Mouse (Mus musculus) thymus, adult 2 months (tissue): ENCODE measurements around the gene Arf6. TPM values are rescaled to one million over a fixed set of nuclear protein-coding genes. Genes with fewer than 3 reads are reported as not detected.

Experiments
- DNase-seq: peaks from one replicate; pipeline ENCODE4 v3.0.0; 2021
- H3K27ac ChIP-seq: fragments of 200-500 bp; 2 replicates; pipeline ENCODE4 v1.5.1; 2012; ENCODE audit warnings: low read length, control low read depth; ENCODE audit not compliant: control insufficient read depth, insufficient read depth
- H3K27me3 ChIP-seq: fragments of 200-500 bp; 2 replicates; pipeline ENCODE4 v1.6.1; 2012; ENCODE audit warnings: mild to moderate bottlenecking, low read length, moderate library complexity, mixed read lengths; ENCODE audit not compliant: control insufficient read depth, insufficient read depth
- H3K36me3 ChIP-seq: fragments of 200-500 bp; 2 replicates; pipeline ENCODE4 v1.6.1; 2012; ENCODE audit warnings: mild to moderate bottlenecking, low read length, moderate library complexity; ENCODE audit not compliant: control insufficient read depth, insufficient read depth
- H3K4me1 ChIP-seq: fragments of 200-500 bp; replicated peaks from 2 replicates; pipeline ENCODE4 v1.6.1; 2012; ENCODE audit warnings: low read length; ENCODE audit not compliant: control insufficient read depth, insufficient read depth
- H3K4me3 ChIP-seq: fragments of 200-500 bp; 2 replicates; pipeline ENCODE4 v1.5.1; 2012; ENCODE audit warnings: mild to moderate bottlenecking, low read length, control low read depth, moderate library complexity; ENCODE audit not compliant: control insufficient read depth, insufficient read depth
- CTCF ChIP-seq: fragments of 200-500 bp; IDR thresholded peaks from 2 replicates; pipeline ENCODE4 v1.5.1; 2012; ENCODE audit warnings: mild to moderate bottlenecking, control low read depth, low read length, moderate library complexity, borderline replicate concordance; ENCODE audit not compliant: control insufficient read depth, poor library complexity, insufficient read depth; ENCODE audit errors: extremely low read depth
- POLR2A ChIP-seq: fragments of 200-500 bp; IDR thresholded peaks from 2 replicates; pipeline ENCODE4 v1.6.1; 2012; ENCODE audit warnings: mild to moderate bottlenecking, low read length, control low read depth, moderate library complexity; ENCODE audit not compliant: control insufficient read depth, poor library complexity, insufficient read depth; ENCODE audit errors: extremely low read depth
- WGBS: fragments of 180-500 bp; shearing (Covaris S2); methylation state at CpG from one replicate; pipeline ENCODE4 v1.1.7; 2018; 5-methylcytosine and 5-hydroxymethylcytosine counted together
- polyA plus RNA-seq: library from polyadenylated mRNA; depleted of rRNA; stranded (reverse); fragments of >200 nt; gene quantifications from 2 replicates; pipeline ENCODE4 v1.2.3, GENCODE M21; 2012

The Arf6 gene
- polyA plus RNA-seq, 1 experiment: 226 TPM

- Histone ChIP-seq H3K4me3 (no peak overlapping the region), H3K36me3 (no peaks in the 10 kb centered on the region), H3K27ac (no peak overlapping the region), H3K27me3 (no peaks in the 10 kb centered on the region), H3K4me1 (peaks cover 14% of the 10 kb centered on the region)
- no peak for DNase-seq
- TF ChIP-seq CTCF (no peak), POLR2A (no peak)
- 19% methylated on average over 4 of the region's 4 CpGs for WGBS
Measured at GRCm38 (mm10) chr12:69411936-69412335, 40.0 kb downstream of the Arf6 start.

GRCm38 (mm10) chr12:69413303-69413702 lies 41.4 kb downstream of the Arf6 start:
- peaks cover 20% of the 10 kb centered on the region for H3K4me1 ChIP-seq
- 4% methylated on average over 3 of the region's 3 CpGs for WGBS
- no peaks in the 10 kb centered on the region for H3K36me3 ChIP-seq
- TF ChIP-seq POLR2A (no peak), CTCF (no peak)
- H3K27ac ChIP-seq: no peak overlapping the region
- H3K27me3 ChIP-seq: no peaks in the 10 kb centered on the region
- no peak for DNase-seq
- H3K4me3 ChIP-seq: no peak overlapping the region

GRCm38 (mm10) chr12:69414826-69415572 lies 43.0 kb downstream of the Arf6 start:
- no peak overlapping the region for H3K4me3 ChIP-seq
- peaks cover 20% of the 10 kb centered on the region for H3K4me1 ChIP-seq
- WGBS: 94% methylated on average over 4 of the region's 4 CpGs
- no peaks in the 10 kb centered on the region for H3K27me3 ChIP-seq
- TF ChIP-seq POLR2A: no peak
- TF ChIP-seq CTCF: no peak
- no peaks in the 10 kb centered on the region for H3K36me3 ChIP-seq
- H3K27ac ChIP-seq: no peak overlapping the region
- DNase-seq: no peak

GRCm38 (mm10) chr12:69416793-69417192 lies 44.8 kb downstream of the Arf6 start:
- H3K4me1 ChIP-seq: peaks cover 22% of the 10 kb centered on the region
- H3K27me3 ChIP-seq: no peaks in the 10 kb centered on the region
- H3K36me3 ChIP-seq: no peaks in the 10 kb centered on the region
- DNase-seq: no peak
- H3K27ac ChIP-seq: no peak overlapping the region
- no peak overlapping the region for H3K4me3 ChIP-seq
- no peak for TF ChIP-seq POLR2A
- TF ChIP-seq CTCF: no peak
- WGBS: 53% methylated on average over 7 of the region's 7 CpGs

- no peak overlapping the region for H3K27ac ChIP-seq
Measured at GRCm38 (mm10) chr12:69417701-69418291, 45.8 kb downstream of the Arf6 start.

GRCm38 (mm10) chr12:69418606-69419005 lies 46.7 kb downstream of the Arf6 start:
- H3K27me3 ChIP-seq: no peaks in the 10 kb centered on the region
- no peak for TF ChIP-seq POLR2A
- no peak for TF ChIP-seq CTCF
- no peak for DNase-seq
- no peak overlapping the region for H3K27ac ChIP-seq
- H3K4me3 ChIP-seq: no peak overlapping the region
- H3K4me1 ChIP-seq: peaks cover 23% of the 10 kb centered on the region
- H3K36me3 ChIP-seq: no peaks in the 10 kb centered on the region
- WGBS: 93% methylated on average over 13 of the region's 13 CpGs

More at GRCm38 (mm10) chr12:69417701-69418291, 45.8 kb downstream of the Arf6 start:
- no peaks in the 10 kb centered on the region for H3K27me3 ChIP-seq
- no peaks in the 10 kb centered on the region for H3K36me3 ChIP-seq
- no peak for DNase-seq
- peaks cover 24% of the 10 kb centered on the region for H3K4me1 ChIP-seq
- 31% methylated on average over 9 of the region's 9 CpGs for WGBS
- H3K4me3 ChIP-seq: no peak overlapping the region
- TF ChIP-seq POLR2A (no peak), CTCF (no peak)

DNA sequence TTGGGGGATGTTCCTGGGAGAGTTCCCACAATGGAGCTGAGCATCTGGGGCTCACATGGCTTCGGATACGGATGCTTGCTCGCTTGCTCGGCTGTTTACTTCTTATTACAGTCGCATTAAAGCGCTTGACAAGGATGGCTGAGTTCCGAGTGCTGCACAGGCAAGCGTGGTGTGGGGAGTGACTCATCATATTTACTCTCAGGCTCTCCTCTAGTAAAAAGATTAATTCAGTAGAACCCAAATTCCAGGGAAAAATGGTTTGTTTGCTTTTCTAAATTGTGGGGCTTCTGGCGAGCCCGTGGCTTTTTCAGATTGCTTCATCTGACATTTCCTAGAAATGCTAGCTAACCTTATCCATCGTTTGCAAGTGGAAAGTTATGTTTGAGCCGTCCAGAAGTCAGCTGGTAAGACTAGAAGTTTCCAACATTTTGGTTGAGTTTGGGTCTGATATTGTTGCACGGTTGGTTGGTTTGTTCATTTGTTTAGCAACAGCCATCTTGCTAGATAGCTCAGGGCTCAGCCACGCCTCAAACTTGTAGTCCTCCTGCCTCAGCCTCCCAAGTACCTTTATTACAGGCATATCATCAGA lies 47.2 kb downstream of the Arf6 start:
- 54% methylated on average over 14 of the region's 14 CpGs for WGBS
- TF ChIP-seq CTCF (no peak), POLR2A (no peak)
- Histone ChIP-seq H3K4me1 (peaks cover 20% of the 10 kb centered on the region), H3K4me3 (no peak overlapping the region), H3K27ac (no peak overlapping the region), H3K27me3 (no peaks in the 10 kb centered on the region), H3K36me3 (no peaks in the 10 kb centered on the region)
- DNase-seq: no peak
